Mouse (Mus musculus) olfactory bulb, adult 2 months (tissue): ENCODE results near the gene Aqr.

Experiments used
- CTCF ChIP-seq: fragments of 200-500 bp; IDR thresholded peaks from 2 replicates; pipeline ENCODE4 v1.5.1; 2012; ENCODE audit warnings: low read depth, mild to moderate bottlenecking, low read length, moderate library complexity; ENCODE audit not compliant: insufficient read depth
- POLR2A ChIP-seq: fragments of 200-500 bp; IDR thresholded peaks from 2 replicates; pipeline ENCODE4 v1.6.1; 2012; ENCODE audit warnings: mild to moderate bottlenecking, low read depth, low read length, moderate library complexity; ENCODE audit not compliant: insufficient read depth

DNA sequence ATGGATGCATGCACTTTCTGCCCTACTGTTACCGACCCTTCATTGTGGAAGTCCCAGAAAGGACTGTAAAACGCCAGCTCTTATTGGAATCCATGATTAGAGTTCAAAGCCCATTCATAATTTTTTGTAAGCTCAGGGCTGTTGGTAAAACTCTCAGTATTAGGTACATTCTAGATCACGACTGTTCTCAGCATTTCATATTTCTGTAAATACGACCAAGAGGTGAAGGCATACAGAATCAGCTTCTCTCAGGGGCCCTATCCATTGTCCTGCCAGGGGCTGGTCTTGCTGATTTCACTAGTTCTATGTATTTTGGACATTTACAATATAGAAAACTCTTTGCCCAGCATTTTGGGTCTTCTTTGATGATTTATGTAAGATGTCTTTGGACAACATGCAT, 14.8 kb upstream of the Aqr start:
- TF ChIP-seq CTCF = no peak
- TF ChIP-seq POLR2A = no peak
